Mouse (Mus musculus): ENCODE measurements around the gene Gfm1.

DNA sequence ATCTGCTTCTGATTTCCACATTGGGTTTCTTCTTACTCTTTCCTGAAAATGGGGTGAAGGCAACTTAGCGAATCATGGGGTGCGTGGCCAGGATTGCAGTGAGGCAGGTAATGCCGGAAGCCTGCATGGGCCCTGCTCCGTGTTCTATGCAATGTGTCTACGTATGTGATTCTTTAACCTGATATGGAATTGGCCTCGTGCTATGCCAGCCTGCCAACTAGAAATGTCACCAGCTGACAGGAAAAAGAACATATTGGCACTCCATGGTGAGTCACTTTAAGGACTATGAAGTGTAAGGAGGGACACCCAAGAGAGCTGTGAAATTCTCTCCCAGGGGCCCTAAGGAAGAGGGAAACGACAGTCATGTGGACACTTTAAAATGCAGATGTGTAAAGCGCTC, 63.2 kb downstream of the Gfm1 start:
- no peak for TF ChIP-seq CTCF (IDR thresholded peaks at IDR 0.05; ENCODE audit: low read depth, low read length)
- TF ChIP-seq TAL1 (conservative IDR thresholded peaks at IDR 0.05; ENCODE audit: low read depth, low read length) = no peak
